Mouse (Mus musculus) T-helper 2 cell (primary cell): ENCODE measurements around the gene Ccni.

Experiments
- in situ Hi-C: fragments of 300-600 bp; cut with MboI, MseI; formaldehyde crosslinking; loops from one replicate; pipeline ENCODE4 v1.15.1; 2025; ENCODE audit warnings: high pct_unique_total_duplicates

Gene Ccni

GRCm38 (mm10) chr5:93139350-93139749 lies 66.9 kb downstream of the Ccni start:
- in situ Hi-C loops: no loop called here

GRCm38 (mm10) chr5:93136956-93137586 lies 69.2 kb downstream of the Ccni start:
- in situ Hi-C loops: no loop called here

DNA sequence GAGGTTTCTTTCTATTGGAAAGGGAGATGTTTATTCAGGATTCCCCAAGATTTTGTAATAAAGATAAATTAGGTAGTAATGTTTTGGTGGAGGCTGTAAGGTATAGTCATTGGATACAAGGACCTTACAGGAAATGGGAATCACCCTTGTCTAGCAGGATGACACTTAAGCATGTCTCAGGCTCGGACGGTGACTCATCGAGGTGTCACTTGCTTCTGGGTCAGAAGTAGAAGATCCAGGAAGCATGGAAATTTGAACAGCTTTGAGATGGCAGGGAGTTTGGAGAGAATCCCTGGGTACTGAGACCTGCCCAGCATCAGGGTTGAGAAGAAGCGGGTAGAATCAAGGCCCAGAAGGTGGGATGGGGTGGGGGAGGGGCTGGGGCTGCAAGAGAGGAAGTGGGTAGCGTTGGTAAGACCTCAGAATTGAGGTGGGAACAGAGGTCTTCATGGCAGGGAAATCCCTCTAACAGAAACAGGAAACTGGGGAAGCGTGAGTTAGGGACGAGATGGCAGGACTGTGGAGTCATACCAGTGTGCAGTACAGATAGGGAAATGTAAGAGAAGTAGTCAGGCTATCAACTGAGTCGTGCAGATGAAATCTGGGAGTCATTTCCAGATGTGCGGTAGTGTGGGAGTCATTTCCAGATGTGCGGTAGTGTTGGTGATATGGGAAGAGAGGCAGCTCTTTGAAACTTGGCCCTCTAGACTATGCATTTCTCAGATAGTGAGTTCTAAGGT lies 70.8 kb downstream of the Ccni start:
- in situ Hi-C loops: no loop called here

DNA sequence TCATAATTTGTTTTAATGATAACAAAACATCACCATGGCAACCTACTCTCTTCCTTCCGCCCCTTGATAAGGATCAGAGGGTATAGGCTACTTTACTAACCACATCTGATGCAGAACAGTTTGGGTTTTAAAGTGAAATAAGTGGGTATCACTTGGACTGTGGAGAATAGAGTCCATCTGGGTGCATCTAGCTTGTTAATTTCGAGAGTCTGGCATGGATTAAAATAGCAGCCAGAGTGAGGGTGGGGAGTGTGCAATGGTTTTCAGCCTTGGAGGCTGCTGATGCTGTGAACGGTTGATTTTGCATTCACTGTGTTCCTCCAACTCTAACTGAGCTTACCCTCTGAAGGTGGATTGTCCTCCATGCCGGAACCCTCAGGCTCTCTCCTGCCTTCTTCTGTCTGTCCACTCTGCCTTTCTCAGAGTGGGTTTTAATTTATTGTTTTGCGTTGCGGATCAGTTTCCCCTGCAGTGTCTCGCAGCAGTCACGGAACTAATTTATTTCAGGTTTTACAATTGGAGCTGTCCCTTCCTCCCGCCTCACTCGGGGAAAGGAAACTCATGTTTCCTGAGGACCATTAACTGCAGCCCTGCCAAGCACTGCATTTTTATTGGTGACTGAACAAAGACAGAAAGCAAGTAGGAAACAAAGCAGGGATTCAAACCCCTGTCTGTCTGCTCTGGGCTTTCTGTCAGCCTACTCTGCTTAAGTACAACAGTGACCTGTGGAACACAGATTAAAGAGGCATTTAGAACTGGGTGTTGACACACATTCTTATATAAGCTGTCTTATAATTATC lies 72.7 kb downstream of the Ccni start:
- in situ Hi-C loops: loop anchor here (5.0 kb wide), 1 partner anchor 41 kb away; the partner anchor contains the start of gene Sept11
